Mouse (Mus musculus) thymus, postnatal 14 days (tissue): ENCODE data around the gene Slc2a4.
"Not testable (repeated sequence)": the region's sequence is repeated elsewhere in the genome, so short reads cannot be mapped to it uniquely, and the experiment has no call there.

Experiments used
- DNase-seq: peaks from one replicate; pipeline ENCODE4 v3.0.0; 2021

Slc2a4 gene

DNA sequence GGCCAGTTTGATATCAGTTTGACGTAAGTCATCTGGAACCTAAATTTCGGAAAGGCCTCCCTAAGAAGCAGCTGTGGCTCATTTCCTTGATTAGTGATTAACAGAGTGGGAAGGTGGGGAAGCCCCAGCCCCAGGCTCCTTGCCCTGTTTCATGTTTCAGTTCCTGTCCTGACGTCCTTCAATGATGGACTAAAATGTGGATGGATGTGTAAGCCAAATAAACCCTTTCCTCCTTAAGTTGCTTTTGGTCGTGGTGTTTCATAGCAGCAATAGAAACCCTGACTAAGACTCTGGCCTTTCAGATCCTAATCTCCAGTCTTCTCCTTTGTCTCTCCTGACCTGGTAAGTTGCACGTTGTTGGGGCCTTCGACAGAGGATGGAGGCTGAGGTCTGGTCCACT lies 22.2 kb upstream of the Slc2a4 start:
- DNase-seq: no peak

DNA sequence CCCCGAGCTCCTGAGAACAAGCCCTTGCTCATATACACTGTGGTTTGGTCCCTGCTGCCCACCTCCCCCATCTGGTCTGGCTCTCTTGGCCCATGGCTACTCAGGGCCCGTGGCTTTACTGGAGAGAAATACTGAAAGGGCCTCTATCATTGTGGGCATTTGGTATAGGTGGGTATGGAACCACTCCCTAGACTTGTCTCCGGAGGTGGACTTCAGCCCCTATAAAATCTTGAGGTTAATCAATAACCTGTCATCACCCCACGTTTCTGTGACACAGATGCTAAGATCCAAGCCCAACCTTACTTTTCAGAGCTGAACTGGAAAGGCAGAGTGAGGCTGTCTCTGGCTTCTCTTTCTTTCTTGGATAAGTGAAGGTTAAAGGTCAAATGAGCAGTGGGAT lies 20.8 kb upstream of the Slc2a4 start:
- DNase-seq: no peak

DNA sequence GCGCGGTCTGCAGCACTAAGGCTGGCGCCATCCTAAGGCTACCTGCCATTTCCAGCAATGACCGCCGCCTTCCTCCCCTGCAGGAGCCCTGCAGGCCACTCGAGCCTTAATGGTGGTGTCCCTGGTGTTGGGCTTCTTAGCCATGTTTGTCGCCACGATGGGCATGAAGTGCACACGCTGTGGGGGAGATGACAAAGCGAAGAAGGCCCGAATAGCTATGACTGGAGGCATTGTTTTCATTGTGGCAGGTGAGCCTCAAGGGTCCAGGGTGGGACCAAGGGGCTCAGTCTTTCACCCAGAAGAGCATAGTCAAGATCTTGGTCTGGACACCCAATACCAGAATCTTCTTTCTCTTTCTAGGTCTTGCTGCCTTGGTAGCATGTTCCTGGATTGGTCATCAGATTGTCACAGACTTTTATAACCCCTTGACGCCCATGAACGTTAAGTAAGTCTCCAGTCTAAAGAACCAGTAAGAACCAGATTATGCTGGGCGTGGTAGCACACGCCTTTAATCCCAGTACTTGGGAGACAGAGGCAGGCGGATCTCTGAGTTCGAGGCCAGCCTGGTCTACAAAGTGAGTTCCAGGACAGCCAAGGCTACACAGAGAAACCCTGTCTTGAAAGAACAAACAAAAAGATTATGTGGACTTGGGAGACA lies 19.0 kb upstream of the Slc2a4 start:
- no peak for DNase-seq

DNA sequence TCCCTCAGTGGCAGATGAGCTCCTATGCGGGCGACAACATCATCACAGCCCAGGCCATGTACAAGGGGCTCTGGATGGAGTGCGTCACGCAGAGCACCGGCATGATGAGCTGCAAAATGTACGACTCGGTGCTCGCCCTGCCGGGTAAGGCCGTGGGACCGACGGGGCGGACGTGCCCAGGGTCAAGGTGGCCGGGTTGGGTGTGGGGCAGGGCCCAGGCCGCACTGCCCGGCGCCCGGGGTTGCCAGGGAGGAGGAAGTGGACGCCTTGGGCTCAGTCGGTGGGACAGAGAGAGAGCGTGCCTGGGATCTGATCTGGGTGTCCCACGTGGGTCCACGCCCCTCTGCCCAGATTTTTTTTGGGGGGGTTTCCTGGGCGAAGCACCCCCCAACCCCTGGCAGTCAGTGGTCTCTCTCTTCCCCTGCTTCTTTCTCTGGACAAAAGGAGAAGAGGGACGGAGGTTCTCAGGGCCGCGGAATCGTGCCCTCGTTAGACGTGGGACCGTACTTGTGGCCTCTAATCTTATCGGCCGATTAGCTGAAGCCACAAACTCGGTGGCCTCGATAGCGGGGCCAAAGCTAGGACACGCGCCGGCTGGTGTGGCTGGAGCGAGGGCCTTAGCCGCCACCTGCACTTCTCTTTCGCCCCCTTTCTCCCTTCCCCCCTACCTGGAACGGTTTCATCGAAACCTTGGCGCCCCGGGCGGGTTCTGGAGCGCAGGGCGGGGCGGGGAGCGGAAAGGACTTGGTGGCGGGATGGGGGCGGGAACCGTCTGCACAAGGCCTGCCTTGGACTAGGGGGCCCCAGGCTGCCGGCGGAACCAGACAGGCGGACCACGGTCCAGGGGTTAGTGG lies 18.2 kb upstream of the Slc2a4 start:
- no peak for DNase-seq

DNA sequence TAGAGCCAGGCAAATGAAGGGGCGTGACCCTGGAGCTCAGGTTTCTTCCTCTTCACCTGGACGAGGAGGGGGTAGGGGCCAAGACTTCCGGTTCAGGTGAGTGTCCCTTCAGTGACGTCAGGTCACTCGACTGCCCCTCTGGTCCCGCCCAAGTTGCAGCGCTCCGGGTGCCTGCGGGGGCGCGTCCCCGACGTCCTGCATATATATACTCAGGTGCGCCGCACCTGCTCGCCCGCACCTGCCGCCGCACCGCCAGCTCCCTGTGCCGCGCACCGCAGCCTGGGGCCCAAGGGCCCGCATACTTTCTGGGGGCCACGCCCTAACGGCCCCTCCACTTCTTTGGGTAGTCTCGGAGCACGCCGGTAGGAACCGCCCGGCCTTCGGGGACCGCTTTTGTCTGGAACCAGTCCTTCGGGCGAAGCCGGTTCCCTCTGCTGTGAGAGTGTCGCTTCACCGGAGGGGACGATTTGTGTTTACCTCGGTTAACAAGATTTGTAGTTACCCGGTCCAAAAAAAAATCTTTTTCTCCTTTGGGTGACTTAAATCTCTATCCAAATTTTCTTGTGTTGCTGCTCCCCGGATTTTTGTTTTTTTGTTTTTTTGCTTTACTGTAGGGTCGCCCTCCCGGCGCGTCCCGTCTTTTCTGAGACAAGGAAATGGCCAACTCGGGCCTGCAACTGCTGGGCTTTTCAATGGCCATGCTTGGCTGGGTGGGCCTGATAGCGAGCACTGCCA lies 17.4 kb upstream of the Slc2a4 start:
- no peak for DNase-seq

DNA sequence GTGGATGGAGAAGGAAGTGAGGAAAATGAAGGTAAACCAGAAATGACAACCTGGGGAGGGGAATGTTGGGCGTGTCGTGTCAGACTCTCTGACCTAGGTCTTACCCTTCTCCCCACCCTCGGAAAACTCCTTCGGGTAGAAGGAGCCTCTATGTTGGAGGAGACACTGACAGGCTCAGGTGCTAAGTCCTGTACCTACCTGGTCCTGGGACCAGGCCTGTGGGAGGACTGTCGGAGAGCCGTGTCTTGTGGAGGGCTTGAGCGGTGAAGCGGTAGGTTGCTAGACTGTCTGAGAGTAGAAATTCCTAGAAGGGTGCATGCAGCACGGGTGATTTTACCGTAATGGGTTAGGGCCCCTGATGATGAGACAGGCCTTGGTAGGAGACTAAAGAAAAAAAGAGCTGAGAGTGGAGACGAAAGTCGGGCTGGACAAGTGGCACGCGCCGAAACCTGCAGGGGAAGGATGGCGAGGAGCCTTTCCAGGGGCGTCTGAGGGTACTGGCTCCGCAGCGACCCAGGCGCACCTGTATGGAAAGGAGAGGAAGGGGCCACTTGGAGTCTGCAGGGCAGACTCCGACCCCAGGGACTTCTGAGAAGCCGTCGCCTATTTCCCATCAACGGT lies 16.8 kb upstream of the Slc2a4 start, which contains the start of gene Cldn7:
TSS of gene Cldn7 (plus strand) at position 130 of the 621 bp plus-strand sequence.
- no peak for DNase-seq

DNA sequence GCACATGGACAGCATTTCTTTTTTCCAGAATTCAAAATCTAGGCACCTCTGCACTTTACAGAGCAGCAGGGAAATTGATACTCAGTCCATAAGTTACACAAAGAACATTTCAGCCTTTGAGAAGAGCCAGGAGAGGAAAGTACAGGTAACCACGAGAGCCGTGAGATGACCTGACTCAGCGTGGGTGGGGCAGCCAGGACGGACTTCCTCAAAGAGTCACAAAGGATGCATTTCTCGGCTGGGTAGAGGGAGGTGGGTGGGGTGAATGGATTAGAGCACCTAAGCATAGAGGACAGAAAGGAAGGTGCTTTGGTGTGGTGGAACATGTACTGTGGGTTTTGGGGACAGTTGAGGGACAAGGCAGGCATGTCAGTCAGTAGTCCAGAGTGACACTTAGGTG lies 13.9 kb upstream of the Slc2a4 start:
- no peak for DNase-seq

DNA sequence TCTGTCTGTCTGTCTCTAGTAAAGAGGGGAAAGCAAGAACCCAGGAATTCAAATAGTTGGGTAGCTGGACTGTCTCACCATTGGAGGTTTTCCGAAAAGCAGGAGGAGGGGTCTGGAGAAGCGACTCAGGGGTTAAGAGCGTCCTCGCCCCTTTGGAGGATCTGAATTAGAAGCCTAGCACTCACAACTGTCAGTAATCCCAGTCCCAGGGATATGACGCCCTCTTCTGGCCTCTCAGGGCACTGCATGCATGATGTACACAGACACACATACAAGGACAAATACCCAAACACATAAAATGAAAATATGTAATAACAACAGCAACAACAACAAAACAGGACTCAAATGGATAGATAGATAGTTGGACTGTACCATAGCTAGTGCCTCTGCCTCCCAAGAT lies 12.6 kb upstream of the Slc2a4 start:
- DNase-seq: no peak

DNA sequence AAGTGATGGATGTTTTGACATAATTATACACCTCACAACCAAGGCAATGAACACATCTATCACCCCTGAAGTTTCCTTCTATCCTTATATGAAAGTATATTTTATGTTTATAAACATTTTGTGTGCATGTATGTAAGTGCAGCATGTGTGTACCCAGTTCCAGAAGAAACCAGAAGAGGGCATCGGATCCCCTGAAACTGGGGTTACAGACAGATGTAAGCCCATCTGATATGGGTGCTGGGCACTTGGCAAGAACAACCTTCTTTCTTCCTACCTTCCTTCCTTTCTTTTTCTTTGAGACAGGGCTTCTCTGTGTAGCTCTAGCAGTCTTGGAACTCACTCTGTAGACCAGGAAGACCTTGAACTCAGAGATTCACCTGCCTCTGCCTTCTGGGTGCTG lies 8.2 kb upstream of the Slc2a4 start:
- peak; percentile 33 for DNase-seq

DNA sequence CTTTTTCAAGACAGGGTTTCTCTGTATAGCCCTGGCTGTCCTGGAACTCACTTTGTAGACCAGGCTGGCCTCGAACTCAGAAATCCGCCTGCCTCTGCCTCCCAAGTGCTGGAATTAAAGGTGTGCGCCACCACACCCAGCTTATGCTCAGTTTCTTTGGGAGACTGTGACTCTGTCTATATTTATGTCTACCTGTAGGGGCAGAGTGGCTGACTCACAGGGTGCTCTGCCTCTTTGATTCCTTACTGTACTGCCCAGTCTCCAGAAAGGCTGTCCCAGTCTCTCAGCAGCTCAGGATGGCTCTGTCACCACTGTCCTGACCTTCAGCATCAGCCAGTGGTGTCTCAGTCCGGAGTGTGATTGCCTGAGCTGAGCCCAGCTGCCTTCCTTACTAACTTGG lies 7.6 kb upstream of the Slc2a4 start:
- DNase-seq: not testable (repeated sequence)

DNA sequence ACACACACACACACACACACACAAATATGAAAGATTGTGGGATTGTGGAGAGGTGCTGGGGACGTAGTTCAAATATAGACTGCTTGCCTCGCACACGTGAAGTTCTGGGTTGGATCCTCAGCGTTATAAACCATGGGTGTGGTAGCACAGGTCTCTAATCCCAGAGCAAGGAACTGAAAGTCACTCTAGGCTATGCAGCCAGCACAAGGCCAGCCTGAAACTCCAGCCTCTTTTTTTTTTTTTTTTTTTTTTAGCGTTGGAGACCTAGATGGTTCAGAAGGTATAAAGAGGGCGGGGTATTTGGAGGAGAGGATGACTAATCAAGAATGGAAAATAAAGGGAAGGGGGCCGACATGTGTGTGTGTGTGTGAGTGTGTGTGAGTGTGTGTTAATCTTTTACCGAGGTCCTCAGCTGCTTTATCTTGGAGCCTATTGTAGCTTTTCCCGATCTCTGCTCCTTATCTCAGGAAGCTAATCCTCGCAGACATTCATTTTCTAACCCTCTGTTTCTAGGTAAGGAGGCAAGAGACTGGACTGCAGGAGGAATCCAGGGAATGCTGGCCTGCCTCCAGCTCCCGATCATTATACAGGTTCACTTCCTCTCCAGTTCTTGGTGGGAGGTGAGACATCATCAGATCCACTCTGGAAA lies 5.4 kb upstream of the Slc2a4 start:
- DNase-seq: no peak

DNA sequence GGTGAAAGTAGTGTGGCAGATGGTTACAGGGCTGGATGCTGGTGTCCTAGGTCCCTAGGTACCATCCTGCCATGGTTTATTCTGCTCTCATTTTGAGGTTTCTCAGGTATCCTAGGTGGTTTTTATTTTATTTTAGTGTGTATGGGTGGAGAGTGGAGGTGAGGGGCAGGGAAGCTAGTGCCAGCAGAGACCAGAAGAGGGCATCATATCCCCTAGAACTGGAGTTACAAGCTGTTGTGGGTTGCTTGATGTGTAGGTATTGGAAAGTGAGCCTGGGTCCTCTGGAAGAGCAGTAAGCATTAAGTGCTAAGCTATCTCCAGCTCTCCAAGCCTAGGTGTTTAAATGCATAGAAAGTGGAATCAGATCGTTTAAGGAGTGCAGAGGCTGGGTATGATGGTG lies 4.3 kb upstream of the Slc2a4 start:
- DNase-seq: no peak

DNA sequence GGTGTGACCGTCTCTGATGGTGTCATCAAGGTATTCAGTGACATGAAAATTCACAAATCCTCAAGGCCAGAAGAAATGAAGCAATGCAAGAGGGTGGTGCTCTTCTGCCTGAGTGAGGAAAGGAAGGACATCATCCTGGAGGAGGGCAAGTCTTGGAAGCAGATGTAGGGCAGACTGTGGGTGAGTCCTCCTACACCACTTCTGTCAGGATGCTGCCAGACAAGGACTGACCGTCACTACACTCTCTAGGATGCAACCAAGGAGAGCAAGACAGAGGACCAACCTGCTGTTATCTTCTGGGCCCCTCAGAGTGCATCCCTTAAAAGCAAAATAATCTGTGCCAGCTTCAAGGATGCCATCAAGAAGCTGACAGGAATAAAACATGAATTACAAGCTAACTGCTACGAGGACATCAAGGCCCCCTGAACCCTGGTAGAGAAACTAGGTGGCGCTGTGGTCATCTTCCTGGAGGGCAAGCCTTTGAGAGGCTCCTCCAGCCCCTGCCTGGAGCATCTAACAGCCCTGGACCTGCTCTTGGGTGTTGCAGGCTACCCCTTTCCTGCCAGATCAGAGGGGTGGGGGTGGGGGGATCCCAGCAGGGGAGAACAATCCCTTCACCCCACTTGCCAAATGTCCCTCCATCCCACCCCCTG lies 2.9 kb upstream of the Slc2a4 start:
- DNase-seq: peak; percentile 51

DNA sequence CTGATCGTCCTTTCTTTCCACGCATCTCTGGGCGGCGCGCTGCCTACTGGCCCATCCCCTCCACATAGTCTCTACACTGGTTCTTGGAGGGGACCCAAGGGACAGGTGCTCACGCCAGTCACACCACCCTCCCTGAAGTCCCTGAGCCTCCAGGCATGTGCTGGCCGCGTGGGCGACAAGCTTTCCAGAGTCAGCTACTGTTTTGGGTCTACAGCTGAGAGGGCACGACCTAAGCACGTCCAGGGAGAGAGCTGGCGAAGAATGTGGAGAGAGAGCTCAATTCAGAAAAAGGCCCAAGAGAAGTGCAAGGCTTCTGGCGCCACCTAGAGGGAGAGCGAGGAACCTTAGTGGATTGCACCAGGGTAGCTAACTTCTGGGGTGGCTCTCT lies 769 bp upstream of the Slc2a4 start:
- DNase-seq: peak; percentile 88

DNA sequence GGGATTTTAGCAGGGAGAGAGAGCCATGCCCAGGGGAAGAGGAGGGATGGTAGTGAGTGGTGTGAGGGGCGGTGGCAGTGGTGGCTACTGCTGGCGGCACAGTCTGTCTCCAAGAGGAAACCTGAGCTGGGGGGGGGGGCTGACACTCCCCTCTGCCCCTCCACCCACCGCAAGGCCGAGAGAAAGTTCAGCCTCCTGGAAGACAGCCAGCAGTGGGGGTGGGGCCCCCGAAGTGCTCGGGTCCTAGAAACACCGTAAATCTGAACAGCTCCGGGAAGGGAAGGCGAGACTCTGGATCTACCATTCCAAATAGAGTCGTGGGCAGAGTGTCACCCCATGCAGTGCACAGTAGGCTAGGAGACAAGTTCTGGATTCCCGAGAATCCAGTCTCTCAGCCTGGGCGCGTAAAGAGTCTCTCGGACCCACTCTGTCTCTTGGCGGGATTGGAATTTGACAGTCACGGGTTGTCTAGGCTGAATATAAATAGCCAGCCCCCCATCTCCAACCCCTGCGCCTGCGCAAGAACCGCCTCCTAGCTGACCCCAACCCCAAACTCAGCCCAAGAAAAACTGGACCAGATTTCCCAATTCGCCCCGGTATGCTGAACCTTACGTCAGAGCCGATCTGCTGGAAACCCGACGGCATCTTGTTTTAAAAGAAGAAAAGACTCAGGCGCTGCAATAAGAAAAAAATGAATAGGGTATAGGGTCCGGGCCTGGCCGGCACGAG lies 487 bp downstream of the Slc2a4 start:
- DNase-seq: no peak

DNA sequence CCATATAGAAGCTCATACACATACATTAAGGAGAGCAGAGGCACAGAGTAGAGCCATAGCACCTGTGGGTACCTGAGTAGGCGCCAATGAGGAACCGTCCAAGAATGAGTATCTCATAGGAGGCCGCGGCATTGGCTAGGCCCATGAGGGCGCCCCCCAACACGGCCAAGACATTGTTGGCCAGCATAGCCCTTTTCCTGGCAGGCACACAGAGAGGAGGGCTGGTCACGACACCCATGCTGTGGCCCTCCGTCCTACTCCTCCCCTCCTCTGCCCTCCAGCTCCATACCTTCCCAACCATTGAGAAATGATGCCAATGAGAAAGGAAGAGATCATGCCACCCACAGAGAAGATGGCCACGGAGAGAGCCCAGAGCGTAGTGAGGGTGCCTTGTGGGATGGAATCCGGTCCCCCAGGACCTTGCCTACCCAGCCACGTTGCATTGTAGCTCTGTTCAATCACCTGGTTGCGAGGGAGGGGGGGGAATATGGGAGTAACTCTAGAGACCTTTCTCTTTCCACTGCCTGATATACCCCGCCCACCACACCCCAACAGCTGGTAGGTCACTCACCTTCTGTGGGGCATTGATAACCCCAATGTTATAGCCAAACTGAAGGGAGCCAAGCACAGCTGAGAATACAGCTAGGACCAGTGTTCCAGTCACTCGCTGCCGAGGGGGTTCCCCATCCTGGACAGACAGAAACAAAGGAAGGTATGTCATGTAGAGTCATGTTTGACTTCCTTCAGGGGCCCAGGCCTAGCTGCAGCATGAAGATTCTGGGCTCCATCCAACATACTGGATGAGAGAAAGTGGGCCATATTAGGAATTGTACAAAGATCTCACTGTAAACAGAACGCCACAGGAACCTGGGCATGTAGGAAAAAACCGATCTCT lies 1.7 kb downstream of the Slc2a4 start:
- DNase-seq: no peak

DNA sequence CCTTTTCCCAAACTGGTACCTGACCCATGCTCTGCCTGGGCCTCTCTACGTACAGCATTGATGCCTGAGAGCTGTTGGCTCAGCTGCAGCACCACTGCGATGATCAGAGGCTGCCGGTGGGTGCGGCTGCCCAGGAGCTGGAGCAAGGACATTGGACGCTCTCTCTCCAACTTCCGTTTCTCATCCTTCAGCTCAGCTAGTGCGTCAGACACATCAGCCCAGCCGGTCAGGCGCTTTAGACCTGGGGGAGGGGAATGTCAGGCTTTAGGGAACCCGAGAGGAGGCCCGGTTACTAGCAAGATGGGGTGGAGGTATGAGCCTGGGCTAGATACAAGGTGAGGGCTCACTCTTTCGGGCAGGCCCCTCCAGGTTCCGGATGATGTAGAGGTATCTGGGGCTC lies 2.8 kb downstream of the Slc2a4 start:
- DNase-seq: no peak

DNA sequence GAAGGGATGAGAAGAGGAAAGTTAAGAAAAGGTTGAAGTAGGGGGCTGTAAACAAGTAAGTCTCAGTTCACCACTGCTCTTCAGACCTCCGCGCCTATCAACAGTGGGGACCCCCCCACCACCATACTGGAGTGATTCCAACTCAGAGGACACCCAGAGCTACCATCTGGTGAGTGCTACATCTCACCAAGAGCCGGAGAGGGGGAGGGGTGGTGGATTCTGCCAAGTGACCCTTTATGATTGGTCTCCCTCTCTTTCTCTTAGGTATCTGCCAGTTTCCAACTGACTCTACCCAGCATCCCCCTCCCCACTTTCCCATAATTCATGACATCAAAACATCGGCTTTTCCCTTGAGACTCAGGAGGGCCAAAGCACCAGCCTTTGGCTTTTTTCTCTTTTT lies 7.0 kb downstream of the Slc2a4 start:
- no peak for DNase-seq

DNA sequence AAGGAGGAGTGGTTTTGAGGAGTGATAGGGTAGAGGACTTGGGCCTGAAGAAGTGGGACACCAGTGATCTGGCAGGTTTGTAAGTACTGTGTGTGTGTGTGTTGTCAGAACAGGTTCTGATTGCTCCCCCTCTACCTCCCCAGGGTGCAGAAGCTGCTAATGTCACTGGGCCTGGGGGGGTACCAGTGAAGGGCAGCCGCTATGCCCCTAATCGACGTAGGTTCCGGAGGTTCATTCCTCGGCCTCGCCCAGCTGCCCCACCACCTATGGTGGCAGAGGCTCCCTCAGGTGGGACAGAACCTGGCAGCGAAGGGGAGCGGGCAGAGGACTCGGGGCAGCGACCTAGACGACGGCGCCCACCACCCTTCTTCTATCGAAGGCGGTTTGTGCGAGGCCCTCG lies 8.3 kb downstream of the Slc2a4 start:
- DNase-seq: no peak

DNA sequence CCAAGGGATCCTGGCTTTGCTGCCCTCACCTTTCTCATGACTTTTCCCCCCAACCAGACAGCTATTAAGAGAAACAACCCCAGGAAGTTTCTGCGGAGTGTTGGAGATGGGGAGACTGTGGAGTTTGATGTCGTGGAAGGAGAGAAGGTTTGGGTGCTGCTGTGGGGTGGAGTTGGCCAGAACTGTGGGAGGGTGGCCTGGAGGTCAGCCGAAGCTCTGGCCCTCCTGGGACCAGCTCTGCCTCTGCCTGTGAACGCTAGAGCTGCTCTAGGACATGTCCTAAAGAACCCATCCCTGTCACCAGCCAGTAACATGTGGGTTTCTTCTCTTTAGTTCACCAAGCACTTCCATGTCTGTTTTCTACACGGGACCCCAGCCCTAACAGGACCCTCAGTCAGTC lies 8.8 kb downstream of the Slc2a4 start:
- no peak for DNase-seq
